Mouse (Mus musculus) forebrain, postnatal 0 days (tissue): ENCODE results near the gene Med29. TPM values are rescaled to one million over a fixed set of nuclear protein-coding genes. Genes with fewer than 3 reads are reported as not detected.
A peak's percentile ranks its signal among the peaks of the same experiment; 100 is the strongest.
"Not testable (repeated sequence)": the region's sequence is repeated elsewhere in the genome, so short reads cannot be mapped to it uniquely, and the experiment has no call there.

Experiments used
- ATAC-seq: fragments of 200-750 bp; cut with Nextera tagmentation; 2 replicates; pipeline ENCODE4 v1.8.0; 2017; ENCODE audit warnings: mild to moderate bottlenecking, moderate library complexity
- DNase-seq: peaks from one replicate; pipeline ENCODE4 v3.0.0-alpha.2; 2015
- H3K27ac ChIP-seq: fragments of 300-500 bp; sonication (generic); 2 replicates; pipeline ENCODE4 v1.5.1; 2014; ENCODE audit warnings: low read depth, mild to moderate bottlenecking, antibody characterized with exemption, low read length, moderate library complexity, mixed read lengths
- H3K27me3 ChIP-seq: fragments of 300-500 bp; sonication (generic); 2 replicates; pipeline ENCODE4 v1.6.1; 2014; ENCODE audit warnings: mild to moderate bottlenecking, low read length, mixed read lengths; ENCODE audit not compliant: insufficient read depth
- H3K36me3 ChIP-seq: fragments of 300-500 bp; sonication (generic); 2 replicates; pipeline ENCODE4 v1.6.1; 2014; ENCODE audit warnings: mild to moderate bottlenecking, moderate library complexity; ENCODE audit not compliant: insufficient read depth
- H3K4me1 ChIP-seq: fragments of 300-500 bp; sonication (generic); 2 replicates; pipeline ENCODE4 v1.6.1; 2014; ENCODE audit warnings: antibody characterized with exemption; ENCODE audit not compliant: insufficient read depth
- H3K4me2 ChIP-seq: fragments of 300-500 bp; sonication (generic); 2 replicates; pipeline ENCODE4 v1.6.1; 2014; ENCODE audit warnings: low read depth, mild to moderate bottlenecking, moderate library complexity
- H3K4me3 ChIP-seq: fragments of 300-500 bp; sonication (generic); 2 replicates; pipeline ENCODE4 v1.5.1; 2014; ENCODE audit warnings: low read depth, low read length, mixed read lengths
- H3K9ac ChIP-seq: fragments of 300-500 bp; sonication (generic); 2 replicates; pipeline ENCODE4 v1.6.1; 2014; ENCODE audit warnings: mild to moderate bottlenecking
- H3K9me3 ChIP-seq: fragments of 300-500 bp; sonication (generic); 2 replicates; pipeline ENCODE4 v1.6.1; 2016; ENCODE audit warnings: low read length
- CTCF ChIP-seq: sonication (generic); IDR thresholded peaks from 2 replicates; pipeline ENCODE4 v1.5.1; 2016; ENCODE audit warnings: antibody characterized with exemption, control low read depth, low read depth
- WGBS: fragments of 180-500 bp; shearing (Covaris S2); extraction: QIAGEN DNeasy Blood & Tissue Kit; methylation state at CpG from one replicate; pipeline ENCODE4 v1.1.7; 2014; 5-methylcytosine and 5-hydroxymethylcytosine counted together
- polyA plus RNA-seq: library from polyadenylated mRNA; unstranded; fragments of >200 nt; fragmentation: Nextera tagmentation; extraction: Ambion mirVana; gene quantifications from 2 replicates; pipeline ENCODE4 v1.2.1, GENCODE M21; 2015
- total RNA-seq: library from RNA; depleted of rRNA; stranded (reverse); fragments of >200 nt; gene quantifications from 2 replicates; pipeline ENCODE4 v1.2.3, GENCODE M21; 2014

Gene Med29
- total and polyA plus RNA-seq, 2 experiments from 2014 or later: 35.1 to 39.2 TPM

DNA sequence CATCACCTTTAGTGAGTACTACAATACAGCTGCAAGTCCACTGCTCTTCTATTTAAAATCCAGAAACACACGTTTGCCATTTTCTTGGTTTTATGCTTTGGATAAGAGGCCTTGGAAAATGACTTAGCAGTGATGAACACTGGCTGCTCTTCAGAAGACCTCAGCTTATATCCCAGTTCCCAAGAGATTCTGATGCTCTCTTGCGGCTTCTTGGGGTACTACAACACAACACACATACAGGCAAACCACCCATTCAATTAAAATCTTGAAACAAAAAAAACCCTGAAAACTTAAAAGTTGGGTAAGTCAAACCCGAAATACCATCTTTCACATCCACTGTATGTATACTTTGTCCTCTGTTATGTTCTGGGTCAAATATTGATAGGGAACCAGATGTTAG lies 5.5 kb upstream of the Med29 start:
- H3K4me1 ChIP-seq: peaks cover 4% of the 10 kb centered on the region; the same call in 1 of the 2 replicates
- ATAC-seq (no peak), DNase-seq (peak; percentile 54)
- H3K27me3 ChIP-seq: no peaks in the 10 kb centered on the region
- peaks cover 77% of the 10 kb centered on the region for H3K36me3 ChIP-seq
- no peak overlapping the region for H3K27ac ChIP-seq
- WGBS: 56% methylated on average over 3 of the region's 3 CpGs
- no peaks in the 10 kb centered on the region for H3K9me3 ChIP-seq
- no peak overlapping the region for H3K4me2 ChIP-seq
- no peak overlapping the region for H3K4me3 ChIP-seq
- no peak overlapping the region for H3K9ac ChIP-seq
- peak; percentile 54 for TF ChIP-seq CTCF

DNA sequence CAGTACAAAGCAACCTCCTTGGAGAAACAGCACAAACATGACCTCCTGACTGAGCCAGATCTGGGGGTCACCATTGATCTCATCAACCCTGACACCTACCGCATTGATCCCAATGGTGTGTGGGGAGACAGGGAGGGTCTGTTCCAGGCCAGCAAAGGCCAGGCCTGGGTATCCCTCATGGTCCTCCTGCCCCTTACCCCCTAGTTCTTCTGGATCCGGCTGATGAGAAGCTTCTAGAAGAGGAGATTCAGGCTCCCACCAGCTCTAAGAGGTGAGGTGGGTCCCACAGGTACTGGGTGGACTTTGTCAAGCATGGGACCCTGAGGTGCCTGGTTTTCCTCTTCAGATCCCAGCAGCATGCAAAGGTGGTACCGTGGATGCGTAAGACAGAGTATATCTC lies 2.9 kb upstream of the Med29 start:
- WGBS: 100% methylated on average over 4 of the region's 4 CpGs
- ATAC-seq (no peak), DNase-seq (no peak)
- no peaks in the 10 kb centered on the region for H3K27me3 ChIP-seq
- H3K4me1 ChIP-seq: peaks cover 9% of the 10 kb centered on the region
- H3K9ac ChIP-seq: no peak overlapping the region
- H3K4me2 ChIP-seq: no peak overlapping the region
- no peaks in the 10 kb centered on the region for H3K9me3 ChIP-seq
- TF ChIP-seq CTCF: no peak
- H3K4me3 ChIP-seq: no peak overlapping the region
- no peak overlapping the region for H3K27ac ChIP-seq
- peaks cover 56% of the 10 kb centered on the region for H3K36me3 ChIP-seq

GRCm38 (mm10) chr7:28393272-28393951 lies 904 bp upstream of the Med29 start:
- no peaks in the 10 kb centered on the region for H3K9me3 ChIP-seq
- peak overlapping the region; percentile 79 for H3K4me2 ChIP-seq
- H3K4me1 ChIP-seq: peaks cover 9% of the 10 kb centered on the region
- no peak for TF ChIP-seq CTCF
- 8% methylated on average over 22 of the region's 22 CpGs for WGBS
- no peaks in the 10 kb centered on the region for H3K27me3 ChIP-seq
- peak overlapping the region; percentile 66 for H3K27ac ChIP-seq
- DNase-seq (no peak), ATAC-seq (no peak)
- H3K9ac ChIP-seq: peak overlapping the region; percentile 74
- H3K4me3 ChIP-seq: peak overlapping the region; percentile 67
- peaks cover 56% of the 10 kb centered on the region for H3K36me3 ChIP-seq

GRCm38 (mm10) chr7:28390331-28390730 lies 2.2 kb downstream of the Med29 start:
- ATAC-seq (no peak), DNase-seq (no peak)
- WGBS: 98% methylated on average over 3 of the region's 3 CpGs
- Histone ChIP-seq H3K4me2 (no peak overlapping the region), H3K4me1 (peaks cover 9% of the 10 kb centered on the region), H3K36me3 (peaks cover 46% of the 10 kb centered on the region), H3K27ac (no peak overlapping the region), H3K4me3 (no peak overlapping the region), H3K27me3 (no peaks in the 10 kb centered on the region), H3K9ac (no peak overlapping the region), H3K9me3 (no peaks in the 10 kb centered on the region)
- TF ChIP-seq CTCF: no peak

- not testable (repeated sequence) for H3K4me1 ChIP-seq
- WGBS: 84% methylated on average over 7 of the region's 7 CpGs
Observed at GRCm38 (mm10) chr7:28387384-28387783, 5.1 kb downstream of the Med29 start.

GRCm38 (mm10) chr7:28386877-28387276 lies 5.6 kb downstream of the Med29 start:
- not testable (repeated sequence) for H3K27ac ChIP-seq, H3K4me3 ChIP-seq, H3K27me3 ChIP-seq, H3K4me2 ChIP-seq, H3K9me3 ChIP-seq, DNase-seq, ATAC-seq, H3K9ac ChIP-seq, H3K4me1 ChIP-seq
- peaks cover 41% of the 10 kb centered on the region for H3K36me3 ChIP-seq
- WGBS: 84% methylated on average over 6 of the region's 6 CpGs

More at GRCm38 (mm10) chr7:28387384-28387783, 5.1 kb downstream of the Med29 start:
- not testable (repeated sequence) for H3K9ac ChIP-seq, H3K4me3 ChIP-seq, H3K4me2 ChIP-seq, H3K9me3 ChIP-seq, H3K27ac ChIP-seq, H3K27me3 ChIP-seq, ATAC-seq, DNase-seq
- H3K36me3 ChIP-seq: peaks cover 41% of the 10 kb centered on the region

DNA sequence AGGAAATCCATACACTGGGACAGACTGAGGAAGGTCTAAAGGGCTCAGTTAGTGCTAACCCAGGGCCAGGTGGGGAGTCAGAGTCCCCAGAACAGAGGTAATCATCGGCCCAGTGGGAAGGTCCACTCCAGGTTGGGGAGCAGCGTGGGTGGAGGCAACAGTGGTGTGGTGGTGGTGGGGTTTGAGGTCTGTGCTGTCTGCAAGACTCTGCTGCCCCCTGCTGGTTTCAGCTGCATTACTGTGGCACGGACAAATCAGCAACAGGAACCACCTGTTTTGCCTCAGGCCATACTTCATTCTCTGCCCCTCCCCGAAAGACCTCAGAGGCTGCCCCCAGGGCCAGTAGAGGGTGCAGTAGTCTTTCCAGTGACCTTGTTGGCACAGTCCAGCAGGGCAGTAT lies 6.0 kb downstream of the Med29 start:
- H3K9me3 ChIP-seq: no peaks in the 10 kb centered on the region
- ATAC-seq: peak; percentile 70
- TF ChIP-seq CTCF: peak; percentile 90
- H3K36me3 ChIP-seq: peaks cover 41% of the 10 kb centered on the region
- H3K4me3 ChIP-seq: no peak overlapping the region
- WGBS: 15% methylated on average over 4 of the region's 4 CpGs
- peaks cover 6% of the 10 kb centered on the region for H3K4me1 ChIP-seq
- peak; percentile 80 for DNase-seq
- H3K4me2 ChIP-seq: no peak overlapping the region
- H3K9ac ChIP-seq: no peak overlapping the region
- H3K27ac ChIP-seq: no peak overlapping the region
- no peaks in the 10 kb centered on the region for H3K27me3 ChIP-seq
